Mouse (Mus musculus): ENCODE measurements at regions not wholly inside any gene's neighbourhood (a gene's known extent, or its start where the extent isn't known, plus 50 kb on each side); places are given as distances from the start of the nearest gene placed in this dataset.
"Not testable (repeated sequence)": the region's sequence is repeated elsewhere in the genome, so short reads cannot be mapped to it uniquely, and the experiment has no call there.

GRCm38 (mm10) chr6:4149663-4150062 is 62.9 kb upstream of the Bet1 start:
- no peaks in the 10 kb centered on the region for H3K36me3 ChIP-seq
- H3K27me3 ChIP-seq, result no peaks in the 10 kb centered on the region
- no peaks in the 10 kb centered on the region for H3K4me1 ChIP-seq (replicated peaks)
- H3K4me2 ChIP-seq, result no peak overlapping the region
- H3K4me3 ChIP-seq, result no peak overlapping the region
- no peak overlapping the region for H3K27ac ChIP-seq
- H3K9me3 ChIP-seq, result no peaks in the 10 kb centered on the region
- no peak for ATAC-seq (ENCODE audit: low FRiP score)
- H3K9ac ChIP-seq, result no peak overlapping the region
- 86% methylated on average over 4 of the region's 4 CpGs for WGBS

DNA sequence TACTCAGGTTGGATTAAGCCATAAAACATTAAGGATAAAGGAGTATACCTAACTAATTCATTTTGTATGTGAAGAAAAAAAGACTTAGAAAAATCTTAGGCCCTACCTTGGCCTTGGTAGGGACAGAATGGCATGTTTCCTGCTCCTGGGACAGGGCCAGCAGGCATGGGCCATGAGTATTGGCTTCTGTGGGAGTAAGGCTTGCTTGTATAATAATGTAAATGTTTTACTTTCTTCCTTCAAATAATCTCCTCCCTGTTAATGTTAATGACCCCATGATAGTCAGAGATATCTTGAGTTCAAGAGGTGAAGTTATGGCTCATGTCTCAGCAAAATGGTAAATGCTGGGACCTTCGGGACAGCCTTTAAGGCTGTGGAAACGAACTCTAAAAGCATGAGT is 71.5 kb upstream of the Bet1 start:
- WGBS, result 86% methylated on average over 2 of the region's 2 CpGs
- ATAC-seq (ENCODE audit: low FRiP score), result no peak
- no peak overlapping the region for H3K27ac ChIP-seq
- H3K4me2 ChIP-seq, result no peak overlapping the region
- no peaks in the 10 kb centered on the region for H3K27me3 ChIP-seq
- no peaks in the 10 kb centered on the region for H3K4me1 ChIP-seq (replicated peaks)
- H3K9ac ChIP-seq, result no peak overlapping the region
- H3K36me3 ChIP-seq, result no peaks in the 10 kb centered on the region
- no peak overlapping the region for H3K4me3 ChIP-seq
- no peaks in the 10 kb centered on the region for H3K9me3 ChIP-seq

- H3K4me1 ChIP-seq (replicated peaks), result no peaks in the 10 kb centered on the region
- H3K9me3 ChIP-seq, result no peaks in the 10 kb centered on the region
- 84% methylated on average over 1 of the region's 1 CpGs for WGBS
- no peak overlapping the region for H3K27ac ChIP-seq
- H3K4me3 ChIP-seq, result no peak overlapping the region
- no peaks in the 10 kb centered on the region for H3K36me3 ChIP-seq
- ATAC-seq (ENCODE audit: low FRiP score), result no peak
- H3K4me2 ChIP-seq, result no peak overlapping the region
- H3K27me3 ChIP-seq, result no peaks in the 10 kb centered on the region
- H3K9ac ChIP-seq, result no peak overlapping the region
Measured at GRCm38 (mm10) chr6:4163733-4164132, 77.0 kb upstream of the Bet1 start.

DNA sequence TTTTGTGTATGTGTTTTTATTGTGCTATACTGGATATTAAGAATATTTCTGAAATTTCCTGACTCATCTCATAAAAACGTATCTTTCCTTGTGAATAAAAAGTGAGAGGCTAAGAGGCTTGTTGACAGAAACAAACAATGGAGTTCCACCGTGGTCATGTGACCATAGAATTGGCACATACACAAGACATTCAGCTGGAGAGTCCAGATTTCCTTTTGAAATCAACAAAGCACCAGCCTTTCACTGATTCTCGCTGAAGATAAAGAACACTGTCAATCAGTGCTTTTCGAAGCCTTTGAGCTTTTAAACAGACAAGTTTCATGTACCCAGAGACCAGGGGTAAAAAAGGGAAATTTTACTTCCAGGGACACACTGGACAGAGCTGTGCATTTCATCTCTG is 80.3 kb upstream of the Bet1 start:
- no peak overlapping the region for H3K4me2 ChIP-seq
- 53% methylated on average over 4 of the region's 4 CpGs for WGBS

GRCm38 (mm10) chr6:4167757-4168156 is 81.0 kb upstream of the Bet1 start:
- H3K36me3 ChIP-seq, result no peaks in the 10 kb centered on the region
- no peak overlapping the region for H3K27ac ChIP-seq
- H3K4me3 ChIP-seq, result no peak overlapping the region
- no peak for ATAC-seq (ENCODE audit: low FRiP score)
- no peak overlapping the region for H3K4me2 ChIP-seq
- no peaks in the 10 kb centered on the region for H3K4me1 ChIP-seq (replicated peaks)
- no peaks in the 10 kb centered on the region for H3K27me3 ChIP-seq
- H3K9me3 ChIP-seq, result no peaks in the 10 kb centered on the region
- H3K9ac ChIP-seq, result no peak overlapping the region

More for the DNA sequence above, 80.3 kb upstream of the Bet1 start:
- no peaks in the 10 kb centered on the region for H3K4me1 ChIP-seq (replicated peaks)
- H3K36me3 ChIP-seq, result no peaks in the 10 kb centered on the region
- H3K9me3 ChIP-seq, result no peaks in the 10 kb centered on the region
- ATAC-seq (ENCODE audit: low FRiP score), result no peak
- no peak overlapping the region for H3K9ac ChIP-seq
- no peaks in the 10 kb centered on the region for H3K27me3 ChIP-seq
- H3K4me3 ChIP-seq, result no peak overlapping the region
- H3K27ac ChIP-seq, result no peak overlapping the region

DNA sequence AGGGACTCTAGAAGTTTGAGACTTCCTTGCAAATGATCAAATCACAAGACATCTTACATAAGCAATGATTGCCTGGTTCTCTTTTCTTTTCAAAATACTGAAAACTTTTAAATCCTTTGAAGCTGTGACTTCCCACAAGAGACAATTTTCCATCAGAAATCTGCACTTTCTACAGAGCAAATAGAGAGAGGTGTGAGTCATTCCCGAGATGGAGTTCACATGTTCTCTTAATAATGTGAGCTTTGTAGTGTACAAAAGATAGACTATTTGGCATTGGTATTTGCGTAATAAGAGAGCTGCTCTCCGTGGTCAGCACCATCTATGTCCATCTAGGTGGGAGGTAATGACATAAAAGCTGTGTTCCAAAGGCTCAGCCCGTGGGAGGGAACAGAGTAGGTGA is 84.8 kb upstream of the Bet1 start:
- no peaks in the 10 kb centered on the region for H3K36me3 ChIP-seq
- H3K4me2 ChIP-seq, result no peak overlapping the region
- H3K4me1 ChIP-seq (replicated peaks), result no peaks in the 10 kb centered on the region
- no peak overlapping the region for H3K27ac ChIP-seq
- no peaks in the 10 kb centered on the region for H3K9me3 ChIP-seq
- no peak overlapping the region for H3K4me3 ChIP-seq
- 60% methylated on average over 4 of the region's 4 CpGs for WGBS
- no peak for ATAC-seq (ENCODE audit: low FRiP score)
- H3K9ac ChIP-seq, result no peak overlapping the region
- no peaks in the 10 kb centered on the region for H3K27me3 ChIP-seq

DNA sequence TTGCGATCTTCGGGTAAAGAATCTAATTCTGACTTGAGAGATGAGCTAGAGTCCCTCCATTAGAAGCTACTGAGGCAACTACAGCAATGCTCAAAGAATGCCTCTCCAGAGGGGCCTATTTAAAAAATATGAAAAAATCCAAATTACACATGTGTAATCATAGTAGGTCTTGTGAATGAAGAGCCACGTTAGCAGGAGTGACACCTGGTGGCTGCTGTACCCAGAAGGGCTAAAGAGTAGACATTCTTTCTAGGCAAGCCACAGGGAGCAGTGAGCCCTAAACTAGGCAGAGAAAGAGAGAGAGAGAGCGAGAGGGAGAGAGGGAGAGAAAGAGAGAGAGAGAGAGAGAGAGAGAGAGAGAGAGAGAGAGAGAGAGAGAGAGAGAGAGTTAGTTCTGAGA is 100.9 kb upstream of the Bet1 start:
- Histone ChIP-seq H3K9ac (no peak overlapping the region), H3K4me2 (no peak overlapping the region), H3K4me1 (replicated peaks) (no peaks in the 10 kb centered on the region), H3K27me3 (no peaks in the 10 kb centered on the region), H3K9me3 (no peaks in the 10 kb centered on the region), H3K36me3 (no peaks in the 10 kb centered on the region), H3K27ac (no peak overlapping the region), H3K4me3 (no peak overlapping the region)
- 79% methylated on average over 4 of the region's 4 CpGs for WGBS
- no peak for ATAC-seq (ENCODE audit: low FRiP score)

GRCm38 (mm10) chr6:4190976-4191375 is 104.2 kb upstream of the Bet1 start:
- not testable (repeated sequence) for H3K36me3 ChIP-seq, H3K4me3 ChIP-seq
- WGBS, result 79% methylated on average over 5 of the region's 5 CpGs

DNA sequence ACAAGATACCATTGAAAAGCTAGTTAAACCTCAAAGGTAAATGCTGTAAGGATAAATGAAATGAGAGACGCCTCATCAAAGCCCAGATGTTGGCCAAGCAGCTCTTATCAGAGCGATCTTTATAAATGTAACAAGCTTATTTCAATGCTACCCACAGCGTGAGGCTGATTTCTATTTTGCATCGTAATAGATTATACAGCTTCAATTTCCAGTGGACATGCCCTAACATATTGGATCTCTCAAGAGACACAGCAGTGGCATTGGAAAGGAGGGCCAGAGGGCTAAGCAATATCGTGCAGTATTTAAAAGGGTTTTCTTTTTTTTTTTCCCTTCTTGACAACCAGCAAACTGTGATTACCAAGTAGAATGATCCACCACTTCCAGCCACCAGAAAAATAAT is 106.5 kb upstream of the Bet1 start:
- Histone ChIP-seq H3K27me3 (no peaks in the 10 kb centered on the region), H3K4me2 (no peak overlapping the region), H3K4me3 (no peak overlapping the region), H3K4me1 (replicated peaks) (peaks cover 7% of the 10 kb centered on the region; the same call in 1 of the 2 replicates), H3K36me3 (no peaks in the 10 kb centered on the region), H3K9ac (no peak overlapping the region), H3K27ac (no peak overlapping the region), H3K9me3 (no peaks in the 10 kb centered on the region)
- WGBS, result 54% methylated on average over 5 of the region's 5 CpGs
- ATAC-seq (ENCODE audit: low FRiP score), result no peak

More at GRCm38 (mm10) chr6:4190976-4191375, 104.2 kb upstream of the Bet1 start:
- ATAC-seq (ENCODE audit: low FRiP score); H3K9me3 ChIP-seq; H3K4me2 ChIP-seq; H3K4me1 ChIP-seq (replicated peaks); H3K9ac ChIP-seq; H3K27me3 ChIP-seq; H3K27ac ChIP-seq: not testable (repeated sequence)

DNA sequence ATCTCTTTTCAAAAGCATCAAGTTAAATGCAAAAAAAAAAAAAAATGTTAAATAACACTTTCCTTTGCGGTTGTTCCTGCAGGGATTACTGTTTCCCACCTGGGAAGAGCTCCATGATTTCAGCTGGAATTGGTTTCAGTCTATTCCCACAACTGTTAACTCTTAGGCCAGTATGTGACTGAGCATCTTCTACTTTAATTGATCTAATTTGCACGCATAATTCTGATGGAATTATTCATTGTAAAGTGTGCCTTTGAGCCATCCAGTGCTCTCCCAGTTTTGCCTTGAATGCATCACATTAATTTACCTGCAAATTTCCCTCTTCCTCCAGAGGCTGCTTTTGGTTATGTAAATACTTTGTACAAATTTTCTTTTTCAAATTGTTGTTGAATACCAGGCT is 114.4 kb upstream of the Bet1 start:
- no peak overlapping the region for H3K27ac ChIP-seq
- H3K4me2 ChIP-seq, result no peak overlapping the region
- H3K4me3 ChIP-seq, result no peak overlapping the region
- H3K9me3 ChIP-seq, result no peaks in the 10 kb centered on the region
- H3K27me3 ChIP-seq, result no peaks in the 10 kb centered on the region
- no peaks in the 10 kb centered on the region for H3K36me3 ChIP-seq
- 48% methylated on average over 2 of the region's 2 CpGs for WGBS
- ATAC-seq (ENCODE audit: low FRiP score), result no peak
- H3K4me1 ChIP-seq (replicated peaks), result peaks cover 5% of the 10 kb centered on the region; the same call in 1 of the 2 replicates
- no peak overlapping the region for H3K9ac ChIP-seq

GRCm38 (mm10) chr6:4205681-4206080 is 118.9 kb upstream of the Bet1 start:
- H3K4me3 ChIP-seq, result no peak overlapping the region
- no peaks in the 10 kb centered on the region for H3K9me3 ChIP-seq
- ATAC-seq (ENCODE audit: low FRiP score), result no peak
- H3K36me3 ChIP-seq, result no peaks in the 10 kb centered on the region
- no peaks in the 10 kb centered on the region for H3K27me3 ChIP-seq
- peaks cover 4% of the 10 kb centered on the region; the same call in 1 of the 2 replicates for H3K4me1 ChIP-seq (replicated peaks)
- no peak overlapping the region for H3K9ac ChIP-seq
- WGBS, result 83% methylated on average over 5 of the region's 5 CpGs
- no peak overlapping the region for H3K27ac ChIP-seq
- no peak overlapping the region for H3K4me2 ChIP-seq

- ATAC-seq (ENCODE audit: low FRiP score), result no peak
- no peak overlapping the region for H3K4me2 ChIP-seq
- no peaks in the 10 kb centered on the region for H3K36me3 ChIP-seq
- H3K27me3 ChIP-seq, result no peaks in the 10 kb centered on the region
- WGBS, result 28% methylated on average over 9 of the region's 9 CpGs
- no peak overlapping the region for H3K27ac ChIP-seq
- no peaks in the 10 kb centered on the region for H3K4me1 ChIP-seq (replicated peaks)
- H3K9me3 ChIP-seq, result no peaks in the 10 kb centered on the region
- H3K4me3 ChIP-seq, result no peak overlapping the region
- H3K9ac ChIP-seq, result no peak overlapping the region
Measured at GRCm38 (mm10) chr6:4245265-4246112, 158.7 kb upstream of the Bet1 start.

GRCm38 (mm10) chr6:4246113-4246419 is 159.3 kb upstream of the Bet1 start:
- Histone ChIP-seq H3K4me1 (replicated peaks) (no peaks in the 10 kb centered on the region), H3K4me3 (no peak overlapping the region), H3K9ac (no peak overlapping the region), H3K27ac (no peak overlapping the region), H3K9me3 (no peaks in the 10 kb centered on the region), H3K36me3 (no peaks in the 10 kb centered on the region), H3K27me3 (no peaks in the 10 kb centered on the region), H3K4me2 (no peak overlapping the region)
- 37% methylated on average over 2 of the region's 2 CpGs for WGBS
- no peak for ATAC-seq (ENCODE audit: low FRiP score)
